Mouse (Mus musculus): ENCODE data around the gene Lhfpl4.
A peak's percentile ranks its signal among the peaks of the same experiment; 100 is the strongest.

Gene Lhfpl4

GRCm38 (mm10) chr6:113168316-113168975 is 26.7 kb downstream of the Lhfpl4 start:
- DNase-seq (ENCODE audit: low spot score) = no peak

- peak; percentile 61 for DNase-seq (ENCODE audit: low spot score)
These were observed 28.4 kb downstream of the Lhfpl4 start for GRCm38 (mm10) chr6:113166661-113167251.

GRCm38 (mm10) chr6:113163513-113163912 is 31.7 kb downstream of the Lhfpl4 start:
- DNase-seq (ENCODE audit: low spot score) = no peak

GRCm38 (mm10) chr6:113161982-113162381 is 33.2 kb downstream of the Lhfpl4 start:
- no peak for DNase-seq (ENCODE audit: low spot score)

GRCm38 (mm10) chr6:113160106-113160505 is 35.1 kb downstream of the Lhfpl4 start:
- DNase-seq (ENCODE audit: low spot score) = no peak

GRCm38 (mm10) chr6:113156064-113156463 is 39.1 kb downstream of the Lhfpl4 start:
- DNase-seq (ENCODE audit: low spot score) = no peak

GRCm38 (mm10) chr6:113154886-113155285 is 40.3 kb downstream of the Lhfpl4 start:
- DNase-seq (ENCODE audit: low spot score) = no peak

- no peak for DNase-seq (ENCODE audit: low spot score)
These were observed 41.1 kb downstream of the Lhfpl4 start for GRCm38 (mm10) chr6:113154071-113154470.

- no peak for DNase-seq (ENCODE audit: low spot score)
These were observed 49.9 kb downstream of the Lhfpl4 start for GRCm38 (mm10) chr6:113145249-113145648.

- no peak for DNase-seq (ENCODE audit: low spot score)
These were observed 50.4 kb downstream of the Lhfpl4 start for GRCm38 (mm10) chr6:113144764-113145163.

- no peak for DNase-seq (ENCODE audit: low spot score)
These were observed 53.6 kb downstream of the Lhfpl4 start for GRCm38 (mm10) chr6:113141389-113142094.

- no peak for DNase-seq (ENCODE audit: low spot score)
These were observed 61.8 kb downstream of the Lhfpl4 start for GRCm38 (mm10) chr6:113133360-113133759.

GRCm38 (mm10) chr6:113120806-113121205 is 74.4 kb downstream of the Lhfpl4 start:
- no peak for DNase-seq (ENCODE audit: low spot score)
